Mouse (Mus musculus) ES-Bruce4 (cell line): ENCODE results near the gene Rapgef1.

Experiments
- CTCF ChIP-seq: IDR thresholded peaks from one replicate; pipeline ENCODE4 v1.8.1; 2011; ENCODE audit warnings: low read depth, low read length
- EP300 ChIP-seq: IDR thresholded peaks from 2 replicates; pipeline ENCODE4 v1.6.1; 2011; ENCODE audit warnings: low read depth, low read length; ENCODE audit not compliant: insufficient read depth
- POLR2A ChIP-seq: IDR thresholded peaks from one replicate; pipeline ENCODE4 v1.8.1; 2011; ENCODE audit warnings: low read length; ENCODE audit not compliant: insufficient read depth

DNA sequence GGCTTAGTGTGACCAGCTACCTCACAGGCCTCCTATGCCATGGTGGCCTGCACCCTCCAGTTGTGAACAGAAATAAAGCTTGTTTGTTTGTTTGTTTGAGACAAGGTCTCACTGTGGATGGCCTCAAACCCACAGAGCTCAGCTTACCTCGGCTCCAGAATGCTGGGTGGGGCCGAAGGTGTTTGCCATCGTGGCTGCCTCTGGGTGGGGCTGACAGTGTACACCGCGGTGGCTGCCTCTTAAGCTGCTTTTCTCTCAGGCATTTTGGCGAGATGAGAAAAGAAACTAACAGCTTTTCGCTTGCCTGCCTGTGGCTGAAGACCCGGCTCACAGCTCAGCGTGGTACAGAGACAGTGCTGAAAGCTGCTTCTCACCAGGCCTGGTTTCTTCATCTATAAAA, 149.4 kb downstream of the Rapgef1 start:
- TF ChIP-seq CTCF (no peak), POLR2A (no peak), EP300 (no peak)
